Mouse (Mus musculus): ENCODE results near the gene Phactr2. TPM values are rescaled to one million over a fixed set of nuclear protein-coding genes. Genes with fewer than 3 reads are reported as not detected.
A peak's percentile ranks its signal among the peaks of the same experiment; 100 is the strongest.

Phactr2 gene
- polyA plus RNA-seq, 1 experiment: 12.5 TPM

- Histone ChIP-seq H3K4me3 (ENCODE audit: insufficient read depth, low read depth, low read length) (no peak overlapping the region), H3K27ac (ENCODE audit: insufficient read depth, low read depth, low read length) (no peak overlapping the region), H3K36me3 (ENCODE audit: control insufficient read depth, insufficient read depth, low read length) (no peaks in the 10 kb centered on the region), H3K27me3 (replicated peaks; ENCODE audit: control insufficient read depth, insufficient read depth, low read length) (no peaks in the 10 kb centered on the region), H3K4me1 (ENCODE audit: control insufficient read depth, insufficient read depth, low read length) (peaks cover 2% of the 10 kb centered on the region; the same call in 1 of the 2 replicates)
- TF ChIP-seq POLR2A (IDR thresholded peaks at IDR 0.05; ENCODE audit: low read depth, low read length) (no peak), CTCF (conservative IDR thresholded peaks at IDR 0.05; ENCODE audit: insufficient read depth, insufficient read length, low read depth, low read length) (no peak)
- WGBS: 67% methylated on average over 17 of the region's 17 CpGs
- DNase-seq: no peak
These were observed 49.7 kb downstream of the Phactr2 start for GRCm38 (mm10) chr10:13424508-13424907.

- peaks cover 2% of the 10 kb centered on the region; the same call in 1 of the 2 replicates for H3K4me1 ChIP-seq (ENCODE audit: control insufficient read depth, insufficient read depth, low read length)
- DNase-seq: no peak
- 87% methylated on average over 10 of the region's 10 CpGs for WGBS
- H3K4me3 ChIP-seq (ENCODE audit: insufficient read depth, low read depth, low read length): no peak overlapping the region
- TF ChIP-seq POLR2A (IDR thresholded peaks at IDR 0.05; ENCODE audit: low read depth, low read length) (no peak), CTCF (conservative IDR thresholded peaks at IDR 0.05; ENCODE audit: insufficient read depth, insufficient read length, low read depth, low read length) (no peak)
- H3K36me3 ChIP-seq (ENCODE audit: control insufficient read depth, insufficient read depth, low read length): no peaks in the 10 kb centered on the region
- no peak overlapping the region for H3K27ac ChIP-seq (ENCODE audit: insufficient read depth, low read depth, low read length)
- no peaks in the 10 kb centered on the region for H3K27me3 ChIP-seq (replicated peaks; ENCODE audit: control insufficient read depth, insufficient read depth, low read length)
These were observed 50.2 kb downstream of the Phactr2 start for GRCm38 (mm10) chr10:13424015-13424414.

GRCm38 (mm10) chr10:13422121-13422520 lies 52.1 kb downstream of the Phactr2 start:
- Histone ChIP-seq H3K4me1 (ENCODE audit: control insufficient read depth, insufficient read depth, low read length) (no peaks in the 10 kb centered on the region), H3K27ac (ENCODE audit: insufficient read depth, low read depth, low read length) (no peak overlapping the region), H3K27me3 (replicated peaks; ENCODE audit: control insufficient read depth, insufficient read depth, low read length) (no peaks in the 10 kb centered on the region), H3K4me3 (ENCODE audit: insufficient read depth, low read depth, low read length) (no peak overlapping the region), H3K36me3 (ENCODE audit: control insufficient read depth, insufficient read depth, low read length) (no peaks in the 10 kb centered on the region)
- DNase-seq: no peak
- TF ChIP-seq CTCF (conservative IDR thresholded peaks at IDR 0.05; ENCODE audit: insufficient read depth, insufficient read length, low read depth, low read length): no peak
- TF ChIP-seq POLR2A (IDR thresholded peaks at IDR 0.05; ENCODE audit: low read depth, low read length): no peak
- 91% methylated on average over 9 of the region's 9 CpGs for WGBS

- DNase-seq: no peak
- TF ChIP-seq POLR2A (IDR thresholded peaks at IDR 0.05; ENCODE audit: low read depth, low read length) (no peak), CTCF (conservative IDR thresholded peaks at IDR 0.05; ENCODE audit: insufficient read depth, insufficient read length, low read depth, low read length) (no peak)
- WGBS: 28% methylated on average over 4 of the region's 4 CpGs
- Histone ChIP-seq H3K4me3 (ENCODE audit: insufficient read depth, low read depth, low read length) (no peak overlapping the region), H3K4me1 (ENCODE audit: control insufficient read depth, insufficient read depth, low read length) (no peaks in the 10 kb centered on the region), H3K27ac (ENCODE audit: insufficient read depth, low read depth, low read length) (no peak overlapping the region), H3K36me3 (ENCODE audit: control insufficient read depth, insufficient read depth, low read length) (no peaks in the 10 kb centered on the region), H3K27me3 (replicated peaks; ENCODE audit: control insufficient read depth, insufficient read depth, low read length) (no peaks in the 10 kb centered on the region)
These were observed 55.0 kb downstream of the Phactr2 start for GRCm38 (mm10) chr10:13419246-13419645.

GRCm38 (mm10) chr10:13415489-13416104 lies 58.6 kb downstream of the Phactr2 start:
- Histone ChIP-seq H3K27ac (ENCODE audit: insufficient read depth, low read depth, low read length) (no peak overlapping the region), H3K4me1 (ENCODE audit: control insufficient read depth, insufficient read depth, low read length) (no peaks in the 10 kb centered on the region), H3K4me3 (ENCODE audit: insufficient read depth, low read depth, low read length) (no peak overlapping the region), H3K27me3 (replicated peaks; ENCODE audit: control insufficient read depth, insufficient read depth, low read length) (no peaks in the 10 kb centered on the region), H3K36me3 (ENCODE audit: control insufficient read depth, insufficient read depth, low read length) (no peaks in the 10 kb centered on the region)
- no peak for TF ChIP-seq CTCF (conservative IDR thresholded peaks at IDR 0.05; ENCODE audit: insufficient read depth, insufficient read length, low read depth, low read length)
- TF ChIP-seq POLR2A (IDR thresholded peaks at IDR 0.05; ENCODE audit: low read depth, low read length): no peak
- DNase-seq: no peak
- 57% methylated on average over 8 of the region's 8 CpGs for WGBS

GRCm38 (mm10) chr10:13412202-13412923 lies 61.8 kb downstream of the Phactr2 start:
- H3K4me1 ChIP-seq (ENCODE audit: control insufficient read depth, insufficient read depth, low read length): no peaks in the 10 kb centered on the region
- H3K36me3 ChIP-seq (ENCODE audit: control insufficient read depth, insufficient read depth, low read length): no peaks in the 10 kb centered on the region
- WGBS: 84% methylated on average over 19 of the region's 19 CpGs
- no peak overlapping the region for H3K27ac ChIP-seq (ENCODE audit: insufficient read depth, low read depth, low read length)
- H3K27me3 ChIP-seq (replicated peaks; ENCODE audit: control insufficient read depth, insufficient read depth, low read length): no peaks in the 10 kb centered on the region
- DNase-seq: peak; percentile 53
- TF ChIP-seq CTCF (conservative IDR thresholded peaks at IDR 0.05; ENCODE audit: insufficient read depth, insufficient read length, low read depth, low read length) (no peak), POLR2A (IDR thresholded peaks at IDR 0.05; ENCODE audit: low read depth, low read length) (no peak)
- H3K4me3 ChIP-seq (ENCODE audit: insufficient read depth, low read depth, low read length): no peak overlapping the region

- WGBS: 85% methylated on average over 3 of the region's 3 CpGs
- Histone ChIP-seq H3K4me3 (ENCODE audit: insufficient read depth, low read depth, low read length) (no peak overlapping the region), H3K36me3 (ENCODE audit: control insufficient read depth, insufficient read depth, low read length) (no peaks in the 10 kb centered on the region), H3K4me1 (ENCODE audit: control insufficient read depth, insufficient read depth, low read length) (no peaks in the 10 kb centered on the region), H3K27ac (ENCODE audit: insufficient read depth, low read depth, low read length) (no peak overlapping the region), H3K27me3 (replicated peaks; ENCODE audit: control insufficient read depth, insufficient read depth, low read length) (no peaks in the 10 kb centered on the region)
- TF ChIP-seq POLR2A (IDR thresholded peaks at IDR 0.05; ENCODE audit: low read depth, low read length) (no peak), CTCF (conservative IDR thresholded peaks at IDR 0.05; ENCODE audit: insufficient read depth, insufficient read length, low read depth, low read length) (no peak)
- no peak for DNase-seq
These were observed 63.2 kb downstream of the Phactr2 start for GRCm38 (mm10) chr10:13411056-13411455.

Data from kidney, adult 2 months (tissue).